8 mouse cellular contexts compared by ENCODE assay signal in genomic region chr7:46962806-46963618, GRCm38 (mm10). TPM values are rescaled to one million over a fixed set of nuclear protein-coding genes. Genes with fewer than 3 reads are reported as not detected.
DNase-seq lines count a peak whose midpoint lies in the region; ATAC-seq and TF ChIP-seq lines count a peak whose summit lies in the region.

No protein-coding gene starts in this region.

- TF ChIP-seq POLR2A in MEL (IDR thresholded peaks at IDR 0.05; ENCODE audit: control insufficient read depth in 1 of 2, insufficient read depth in 1 of 2, low read depth in 1 of 2, low read length in 2 of 2, poor library complexity in 1 of 2), result no peak; a peak in 1 of 4 replicates

- H3K27ac ChIP-seq in MEL (ENCODE audit: control insufficient read depth, low read depth, low read length), result no peak overlapping the region
- H3K27ac ChIP-seq in forebrain, embryonic 15.5 days (replicated peaks), result peak overlapping the region; percentile 79
- no peak overlapping the region for H3K27ac ChIP-seq in liver, embryonic 16.5 days (ENCODE audit: low read length)
- H3K27ac ChIP-seq in neural tube, embryonic 13.5 days (replicated peaks), result peak overlapping the region; percentile 64

- intact Hi-C loops in heart, postnatal 25 days (cut with DNase I), result loop anchor here (1.0 to 2.0 kb wide), 3 partner anchors 53 to 188 kb away; no protein-coding TSS in a partner anchor

- peak overlapping the region; percentile 49 to 56 for H3K4me3 ChIP-seq in MEL (ENCODE audit: control insufficient read depth in 1 of 2, insufficient read depth in 1 of 2, low read depth in 2 of 2, low read length in 2 of 2)
- H3K4me3 ChIP-seq in forebrain, embryonic 15.5 days, result no peak overlapping the region
- H3K4me3 ChIP-seq in liver, embryonic 16.5 days (ENCODE audit: low read depth, low read length), result no peak overlapping the region
- H3K4me3 ChIP-seq in neural tube, embryonic 13.5 days, result no peak overlapping the region

- H3K9me3 ChIP-seq in MEL (replicated peaks; ENCODE audit: insufficient read depth, low read length), result no peaks in the 10 kb centered on the region
- H3K9me3 ChIP-seq in forebrain, embryonic 15.5 days, result no peaks in the 10 kb centered on the region
- no peaks in the 10 kb centered on the region for H3K9me3 ChIP-seq in liver, embryonic 16.5 days (replicated peaks; ENCODE audit: control insufficient read depth, low read length)
- no peaks in the 10 kb centered on the region for H3K9me3 ChIP-seq in neural tube, embryonic 13.5 days

- TF ChIP-seq EP300 in MEL (IDR thresholded peaks at IDR 0.05; ENCODE audit: low read depth in 1 of 2, low read length in 2 of 2), result peak; percentile 20 to 32; a peak in 2 of 4 replicates

- peak overlapping the region; percentile 29 for H3K4me2 ChIP-seq in forebrain, embryonic 15.5 days (replicated peaks)
- H3K4me2 ChIP-seq in liver, embryonic 16.5 days (ENCODE audit: low read depth, low read length), result peak overlapping the region; percentile 29
- H3K4me2 ChIP-seq in neural tube, embryonic 13.5 days, result peak overlapping the region; percentile 35

- TF ChIP-seq CTCF in MEL (IDR thresholded peaks at IDR 0.05 in 2 of 3, conservative IDR thresholded peaks at IDR 0.05 in 1 of 3; ENCODE audit: control insufficient read depth in 1 of 3, insufficient read depth in 1 of 3, low read depth in 2 of 3, low read length in 3 of 3, poor library complexity in 1 of 3, severe bottlenecking in 1 of 3), result peak; percentile 52 to 98 (median 78)

- no peaks in the 10 kb centered on the region; a peak in 1 of 4 replicates for H3K27me3 ChIP-seq in MEL (ENCODE audit: control insufficient read depth in 1 of 2, insufficient read depth in 2 of 2, low read length in 2 of 2)
- no peaks in the 10 kb centered on the region; the same call in 1 of the 2 replicates for H3K27me3 ChIP-seq in forebrain, embryonic 15.5 days
- H3K27me3 ChIP-seq in liver, embryonic 16.5 days (ENCODE audit: control insufficient read depth, insufficient read depth, low read depth, low read length), result peaks cover 3% of the 10 kb centered on the region; the same call in 1 of the 2 replicates
- H3K27me3 ChIP-seq in neural tube, embryonic 13.5 days, result peaks cover 11% of the 10 kb centered on the region

- WGBS in forebrain, embryonic 15.5 days, result 0% methylated on average over 9 of the region's 9 CpGs
- WGBS in large intestine, adult 2 months, result 0% methylated on average over 9 of the region's 9 CpGs
- WGBS in liver, embryonic 16.5 days (ENCODE audit: insufficient replicate concordance), result 1% methylated on average over 9 of the region's 9 CpGs
- under 1% methylated on average over 9 of the region's 9 CpGs for WGBS in neural tube, embryonic 13.5 days

- ATAC-seq in forebrain, embryonic 15.5 days (replicated peaks), result peak; percentile 78
- ATAC-seq in liver, embryonic 16.5 days (ENCODE audit: low read depth), result no peak
- peak; percentile 62 for ATAC-seq in neural tube, embryonic 13.5 days (ENCODE audit: low read depth)

- H3K9ac ChIP-seq in MEL (ENCODE audit: control insufficient read depth, low read depth, low read length, poor library complexity, severe bottlenecking), result peak overlapping the region; percentile 67
- H3K9ac ChIP-seq in forebrain, embryonic 15.5 days (replicated peaks), result no peak overlapping the region
- H3K9ac ChIP-seq in liver, embryonic 16.5 days (ENCODE audit: low read depth, low read length), result no peak overlapping the region
- peak overlapping the region; percentile 17; the same call in 1 of the 2 replicates for H3K9ac ChIP-seq in neural tube, embryonic 13.5 days

- peaks cover 0 to 22% of the 10 kb centered on the region in 2 experiments; a peak in 2 of 4 replicates for H3K36me3 ChIP-seq in MEL (ENCODE audit: control insufficient read depth in 1 of 2, insufficient read depth in 2 of 2, low read length in 2 of 2)
- no peaks in the 10 kb centered on the region for H3K36me3 ChIP-seq in forebrain, embryonic 15.5 days
- no peaks in the 10 kb centered on the region for H3K36me3 ChIP-seq in liver, embryonic 16.5 days (ENCODE audit: control insufficient read depth, insufficient read depth)
- H3K36me3 ChIP-seq in neural tube, embryonic 13.5 days, result no peaks in the 10 kb centered on the region

- DNase-seq in MEL (ENCODE audit: low read depth, low spot score), result peak; percentile 88
- peak; percentile 59 for DNase-seq in cerebellum, adult 11 months
- DNase-seq in heart, postnatal 25 days (ENCODE audit: low spot score), result peak; percentile 44
- DNase-seq in large intestine, adult 2 months (ENCODE audit: low read depth, low spot score), result peak; percentile 47
- peak; percentile 76 for DNase-seq in testis, postnatal 10 days (ENCODE audit: low spot score)

- peaks cover 17 to 22% of the 10 kb centered on the region in 2 experiments for H3K4me1 ChIP-seq in MEL (ENCODE audit: control insufficient read depth in 1 of 2, insufficient read depth in 2 of 2, low read length in 2 of 2)
- peaks cover 24% of the 10 kb centered on the region for H3K4me1 ChIP-seq in forebrain, embryonic 15.5 days
- peaks cover 15% of the 10 kb centered on the region for H3K4me1 ChIP-seq in liver, embryonic 16.5 days (ENCODE audit: control insufficient read depth, low read depth, low read length)
- H3K4me1 ChIP-seq in neural tube, embryonic 13.5 days (replicated peaks), result peaks cover 17% of the 10 kb centered on the region

- no peaks in the 10 kb centered on the region for H3K79me2 ChIP-seq in MEL (ENCODE audit: control insufficient read depth, insufficient read depth, low read length, poor library complexity)

- TF ChIP-seq RAD21 in MEL (IDR thresholded peaks at IDR 0.05; ENCODE audit: low read depth, low read length), result peak; percentile 97

TF ChIP-seq in MEL, 35 proteins besides CTCF, POLR2A, EP300 and RAD21 (continues in another document):
- TF ChIP-seq MXI1 (IDR thresholded peaks at IDR 0.05; ENCODE audit: low read depth, low read length) (peak; percentile 74; the same call in 1 of the 2 replicates), JUND (IDR thresholded peaks at IDR 0.05; ENCODE audit: low read depth, low read length) (peak; percentile 96), TBP (IDR thresholded peaks at IDR 0.05; ENCODE audit: low read depth, low read length) (0 out of 2 replicates have a peak, but pooled peaks have one; percentile 18), GABPA (IDR thresholded peaks at IDR 0.05; ENCODE audit: low read depth, low read length) (no peak), SMC3 (IDR thresholded peaks at IDR 0.05; ENCODE audit: low read depth, low read length) (peak; percentile 92), ELF1 (IDR thresholded peaks at IDR 0.05; ENCODE audit: low read depth, low read length) (no peak), ETS1 (IDR thresholded peaks at IDR 0.05; ENCODE audit: low read depth, low read length) (peak; percentile 28; the same call in 1 of the 2 replicates), SIN3A (IDR thresholded peaks at IDR 0.05; ENCODE audit: low read length) (peak; percentile 72), POLR2AphosphoS5 (IDR thresholded peaks at IDR 0.05; ENCODE audit: borderline replicate concordance, low read depth, low read length) (no peak), MAX (IDR thresholded peaks at IDR 0.05; ENCODE audit: low read length) (no peak), TCF12 (IDR thresholded peaks at IDR 0.05; ENCODE audit: low read depth, low read length) (peak; percentile 20; the same call in 1 of the 2 replicates), ZC3H11A (IDR thresholded peaks at IDR 0.05; ENCODE audit: low read depth, low read length) (peak; percentile 89), MYC (IDR thresholded peaks at IDR 0.05; ENCODE audit: low read depth, low read length) (peak; percentile 61; the same call in 1 of the 2 replicates)

RNA-seq across cellular contexts. Expression of gene Uevld, which starts 4.7 kb away (rescaled TPM):
- total RNA-seq in MEL (2012; rRNA removed), result 1.9 and 2.8 TPM in 2 replicates
- polyA plus RNA-seq in MEL (2012; ENCODE audit: insufficient read depth in 1 of 2, insufficient read length in 2 of 2, low read depth in 1 of 2, low replicate concordance in 2 of 2, missing spikeins in 1 of 2), result 1 to 10 TPM in 1 of 2 experiments, not detected in 1; 5.4 TPM
- polyA plus RNA-seq in forebrain, embryonic 15.5 days (2015; fragmentation: Nextera tagmentation; extraction: Ambion mirVana), result 8.1 and 8.9 TPM in 2 replicates
- total RNA-seq in heart, postnatal 25 days (2021), result 10 to 100 TPM in 1 of 2 experiments, 1 to 10 TPM in 1; 8.2 to 10.8 TPM
- 2.5 and 4.3 TPM in 2 replicates for polyA plus RNA-seq in large intestine, adult 2 months (2012; rRNA removed)
- 5.8 and 6.8 TPM in 2 replicates for polyA plus RNA-seq in liver, embryonic 16.5 days (2015; fragmentation: Nextera tagmentation; extraction: Ambion mirVana)
- polyA plus RNA-seq in neural tube, embryonic 13.5 days (2015; fragmentation: Nextera tagmentation; extraction: Ambion mirVana), result 5.5 and 7.4 TPM in 2 replicates

RNA-seq across cellular contexts. Expression of gene Gm9999, which starts 20.4 kb away (rescaled TPM):
- not detected in 2 replicates for total RNA-seq in MEL (2012; rRNA removed)
- not detected for polyA plus RNA-seq in MEL (2012; ENCODE audit: insufficient read depth in 1 of 2, insufficient read length in 2 of 2, low read depth in 1 of 2, low replicate concordance in 2 of 2, missing spikeins in 1 of 2)
- not detected in 2 replicates for polyA plus RNA-seq in forebrain, embryonic 15.5 days (2015; fragmentation: Nextera tagmentation; extraction: Ambion mirVana)
- total RNA-seq in heart, postnatal 25 days (2021), result not detected
- not detected in 2 replicates for polyA plus RNA-seq in large intestine, adult 2 months (2012; rRNA removed)
- polyA plus RNA-seq in liver, embryonic 16.5 days (2015; fragmentation: Nextera tagmentation; extraction: Ambion mirVana), result not detected in 2 replicates
- not detected in 2 replicates for polyA plus RNA-seq in neural tube, embryonic 13.5 days (2015; fragmentation: Nextera tagmentation; extraction: Ambion mirVana)

RNA-seq across cellular contexts. Expression of gene Tsg101, which starts 43.2 kb away (rescaled TPM):
- total RNA-seq in MEL (2012; rRNA removed), result 21.3 and 25.3 TPM in 2 replicates
- polyA plus RNA-seq in MEL (2012; ENCODE audit: insufficient read depth in 1 of 2, insufficient read length in 2 of 2, low read depth in 1 of 2, low replicate concordance in 2 of 2, missing spikeins in 1 of 2), result 10 to 100 TPM in 1 of 2 experiments, not detected in 1; 88.9 TPM
- polyA plus RNA-seq in forebrain, embryonic 15.5 days (2015; fragmentation: Nextera tagmentation; extraction: Ambion mirVana), result 399 and 413 TPM in 2 replicates
- total RNA-seq in heart, postnatal 25 days (2021), result 10 to 100 TPM; 62.1 to 64.8 TPM
- polyA plus RNA-seq in large intestine, adult 2 months (2012; rRNA removed), result 68.3 and 71.2 TPM in 2 replicates
- polyA plus RNA-seq in liver, embryonic 16.5 days (2015; fragmentation: Nextera tagmentation; extraction: Ambion mirVana), result 54.4 and 54.6 TPM in 2 replicates
- polyA plus RNA-seq in neural tube, embryonic 13.5 days (2015; fragmentation: Nextera tagmentation; extraction: Ambion mirVana), result 373 and 384 TPM in 2 replicates

RNA-seq across cellular contexts. Expression of gene Spty2d1, which starts 45.2 kb away (rescaled TPM):
- 14.9 and 15.1 TPM in 2 replicates for total RNA-seq in MEL (2012; rRNA removed)
- 10 to 100 TPM; 14.4 to 36.9 TPM for polyA plus RNA-seq in MEL (2012; ENCODE audit: insufficient read depth in 1 of 2, insufficient read length in 2 of 2, low read depth in 1 of 2, low replicate concordance in 2 of 2, missing spikeins in 1 of 2)
- 11.5 and 12.2 TPM in 2 replicates for polyA plus RNA-seq in forebrain, embryonic 15.5 days (2015; fragmentation: Nextera tagmentation; extraction: Ambion mirVana)
- 1 to 10 TPM; 7.3 to 7.9 TPM for total RNA-seq in heart, postnatal 25 days (2021)
- polyA plus RNA-seq in large intestine, adult 2 months (2012; rRNA removed), result 3.8 and 6.2 TPM in 2 replicates
- 12.1 and 12.6 TPM in 2 replicates for polyA plus RNA-seq in liver, embryonic 16.5 days (2015; fragmentation: Nextera tagmentation; extraction: Ambion mirVana)
- 8.3 and 9.6 TPM in 2 replicates for polyA plus RNA-seq in neural tube, embryonic 13.5 days (2015; fragmentation: Nextera tagmentation; extraction: Ambion mirVana)

Comparison
In these comparisons a context has a peak if more than half of its experiments do, and no peak if none do; other contexts are left out.
1. H3K27ac ChIP-seq: peak in forebrain, embryonic 15.5 days (single experiment) and neural tube, embryonic 13.5 days (single experiment); none in MEL (single experiment) and liver, embryonic 16.5 days (single experiment).
2. H3K4me3 ChIP-seq: peak in MEL (2 of 2); none in forebrain, embryonic 15.5 days (single experiment), liver, embryonic 16.5 days (single experiment) and neural tube, embryonic 13.5 days (single experiment).
3. H3K9ac ChIP-seq: peak in MEL (single experiment) and neural tube, embryonic 13.5 days (single experiment); none in forebrain, embryonic 15.5 days (single experiment) and liver, embryonic 16.5 days (single experiment).
4. Peak in every context shown above with its lines, with median percentiles within 50 percentile points of each other: DNase-seq and H3K4me2 ChIP-seq.